Mouse (Mus musculus) cerebellum, adult 11-12 months (tissue): Measurements from ENCODE around the gene Kcnc4.

Experiments
- DNase-seq: peaks from one replicate; pipeline ENCODE4 v3.0.0; 2022

The Kcnc4 gene

GRCm38 (mm10) chr3:107459196-107459772 lies at the start of gene Kcnc4:
Gene Kcnc4 (minus strand): TSS chr3:107459552.
- peak; percentile 74 for DNase-seq

- peak; percentile 70 for DNase-seq
Observed at GRCm38 (mm10) chr3:107508696-107509095, 49.3 kb upstream of the Kcnc4 start.

- DNase-seq, result no peak
Observed at GRCm38 (mm10) chr3:107507966-107508365, 48.6 kb upstream of the Kcnc4 start.

DNA sequence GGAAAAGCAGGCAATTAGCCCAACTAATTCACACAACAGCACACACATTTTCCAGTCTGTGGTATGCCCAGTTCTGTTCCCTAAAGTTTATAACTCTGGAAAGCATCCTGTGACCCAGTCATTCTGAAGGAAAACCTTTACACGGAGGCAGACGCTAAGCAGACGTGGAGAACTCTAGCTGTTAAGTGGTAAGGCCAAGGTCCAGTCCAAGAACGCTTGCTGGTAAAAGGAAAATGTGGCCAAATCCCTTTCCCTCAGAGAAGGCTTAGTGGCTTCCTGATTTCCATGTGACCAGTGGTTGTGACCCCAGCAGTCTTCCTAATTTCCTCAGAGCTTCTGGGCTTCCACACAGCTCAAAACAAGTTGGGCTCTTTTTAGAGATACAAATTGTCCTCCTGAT lies 47.2 kb upstream of the Kcnc4 start:
- no peak for DNase-seq

DNA sequence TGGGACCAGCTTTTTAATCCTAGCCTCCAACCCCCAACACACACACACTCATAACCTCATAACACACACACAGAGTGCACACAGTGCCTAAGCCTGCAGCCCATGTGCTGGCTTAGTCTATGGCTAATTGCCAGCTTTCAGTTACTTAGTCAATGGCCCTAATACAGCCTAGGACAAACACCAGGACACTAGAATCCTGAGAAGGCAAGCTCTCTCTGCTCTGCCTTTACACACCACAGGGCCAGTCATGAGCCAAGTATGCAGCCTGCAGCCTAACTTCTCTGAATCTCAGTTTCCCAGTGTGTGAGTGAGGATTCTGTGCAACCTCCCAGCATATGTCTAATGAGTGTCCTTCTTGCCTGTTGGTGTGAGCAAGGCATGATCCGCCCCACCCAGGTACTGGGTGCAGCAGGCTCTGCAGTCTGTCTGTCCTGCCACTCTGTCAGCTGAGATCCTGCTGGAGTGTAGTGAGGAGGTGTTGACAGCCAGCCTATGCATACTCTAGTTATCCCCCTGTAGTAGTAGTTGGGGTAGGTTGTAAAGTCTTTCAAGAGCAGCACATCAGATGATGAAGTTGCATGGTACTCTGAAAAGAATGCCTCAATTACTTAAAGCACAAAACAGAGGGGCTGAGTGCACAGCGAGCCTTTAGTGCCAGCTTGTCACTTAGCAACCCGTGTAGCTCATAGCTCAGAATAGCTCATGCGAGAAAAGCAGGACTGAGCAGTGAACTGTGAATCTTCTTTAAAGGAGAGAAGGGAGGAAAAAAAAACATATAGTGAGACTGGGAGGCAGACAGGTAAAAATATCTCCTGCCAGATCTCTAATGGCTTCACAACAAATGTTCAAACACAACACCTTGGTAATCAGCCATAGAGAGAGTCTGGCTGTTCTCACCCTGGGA lies 46.4 kb upstream of the Kcnc4 start:
- no peak for DNase-seq

GRCm38 (mm10) chr3:107504542-107504941 lies 45.2 kb upstream of the Kcnc4 start:
- no peak for DNase-seq

DNA sequence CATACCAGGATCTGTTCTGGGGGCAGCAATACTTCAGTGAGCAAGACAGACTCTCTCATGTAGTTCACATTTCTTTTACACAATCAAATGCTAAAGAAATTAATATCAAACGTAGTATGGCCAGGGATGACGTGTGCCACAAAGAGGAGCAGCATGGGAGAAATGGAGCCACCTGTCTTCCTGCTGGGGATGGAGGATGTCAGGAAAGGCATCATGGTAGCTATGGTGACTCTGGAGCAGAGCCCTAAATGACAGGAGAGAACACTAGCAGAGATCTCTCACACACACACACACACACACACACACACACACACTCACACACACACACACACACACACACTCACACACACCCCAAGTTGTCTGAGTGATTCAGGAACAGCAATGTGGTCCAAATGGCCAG lies 44.4 kb upstream of the Kcnc4 start:
- DNase-seq, result no peak

- peak; percentile 92 for DNase-seq
Observed at GRCm38 (mm10) chr3:107501702-107502151, 42.4 kb upstream of the Kcnc4 start.

DNA sequence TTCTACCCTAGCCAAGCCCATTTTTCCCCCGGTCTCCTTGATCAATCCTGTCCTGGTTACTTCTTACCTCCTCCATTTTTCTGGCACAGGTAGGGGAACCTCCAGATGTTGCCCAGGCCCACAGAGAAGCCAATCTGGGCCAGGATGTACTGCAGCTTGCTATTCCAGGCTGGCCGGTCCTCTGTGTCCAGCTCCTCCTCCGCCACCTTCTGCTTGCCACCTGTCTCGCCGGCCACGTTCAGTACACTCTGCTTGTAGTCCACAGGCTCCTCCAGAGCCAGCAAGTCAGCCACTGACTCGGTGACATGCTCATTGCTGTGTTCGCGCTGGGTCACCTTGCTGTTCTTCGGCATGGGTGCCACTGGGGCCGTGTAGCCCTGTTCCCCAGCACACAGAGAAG lies 40.9 kb upstream of the Kcnc4 start:
- peak; percentile 92 for DNase-seq

DNA sequence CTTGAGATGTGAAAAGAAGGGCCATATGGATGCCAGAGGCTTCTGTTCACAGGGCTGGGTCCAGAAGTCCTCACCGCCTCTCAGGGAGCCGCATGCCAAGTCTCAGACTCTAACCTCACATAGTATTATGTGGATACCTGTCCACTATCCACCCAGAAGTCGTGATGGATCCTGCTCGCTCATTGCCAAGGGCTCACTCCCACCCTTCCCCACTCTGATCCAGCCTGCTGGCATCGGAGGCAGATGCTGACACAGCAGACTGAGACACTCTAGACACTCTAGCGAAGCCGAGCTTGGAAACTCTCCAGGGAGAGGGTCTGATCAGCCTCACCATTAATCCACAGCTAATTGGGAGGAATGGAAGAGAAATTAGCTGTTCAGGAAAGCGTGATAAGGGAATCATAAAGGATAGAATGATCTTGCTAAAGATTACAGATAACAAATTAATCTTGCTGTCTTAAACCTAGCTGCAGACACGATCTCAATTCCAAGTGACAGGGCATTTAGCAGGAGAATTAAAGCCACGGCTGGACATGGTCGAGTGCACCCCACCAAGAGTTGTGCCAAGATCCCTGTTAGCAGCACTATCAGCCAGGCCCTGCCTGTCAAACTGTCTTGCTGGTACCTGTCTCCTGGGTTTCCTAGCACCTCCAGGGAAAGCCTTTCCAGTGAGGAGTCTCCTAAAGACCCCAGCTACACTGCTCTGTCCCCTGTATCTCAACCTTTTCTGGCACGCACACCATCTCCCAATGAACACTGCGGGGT lies 36.9 kb upstream of the Kcnc4 start:
- DNase-seq, result peak; percentile 63

GRCm38 (mm10) chr3:107495524-107495923 lies 36.2 kb upstream of the Kcnc4 start:
- DNase-seq, result peak; percentile 61

DNA sequence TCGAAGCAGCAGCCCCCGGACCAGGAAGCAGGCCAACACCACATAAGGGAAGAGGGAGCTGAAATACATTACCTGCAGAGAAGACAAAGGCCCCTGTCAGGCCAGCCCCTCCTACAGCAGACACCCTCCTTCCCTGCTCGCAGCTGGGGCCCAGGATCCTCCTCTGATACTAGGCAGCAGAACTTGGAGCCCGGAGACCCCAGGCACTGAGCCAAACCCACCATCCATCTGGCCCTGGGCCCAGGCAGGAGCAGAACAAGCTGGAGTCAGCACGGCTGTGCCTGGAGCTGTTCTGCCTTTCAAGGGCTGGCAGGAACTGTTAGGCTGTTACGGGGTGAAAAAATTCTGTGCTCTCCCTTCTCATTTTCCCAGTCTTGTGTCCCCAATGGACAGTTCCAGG lies 32.1 kb upstream of the Kcnc4 start:
- DNase-seq, result peak; percentile 82

DNA sequence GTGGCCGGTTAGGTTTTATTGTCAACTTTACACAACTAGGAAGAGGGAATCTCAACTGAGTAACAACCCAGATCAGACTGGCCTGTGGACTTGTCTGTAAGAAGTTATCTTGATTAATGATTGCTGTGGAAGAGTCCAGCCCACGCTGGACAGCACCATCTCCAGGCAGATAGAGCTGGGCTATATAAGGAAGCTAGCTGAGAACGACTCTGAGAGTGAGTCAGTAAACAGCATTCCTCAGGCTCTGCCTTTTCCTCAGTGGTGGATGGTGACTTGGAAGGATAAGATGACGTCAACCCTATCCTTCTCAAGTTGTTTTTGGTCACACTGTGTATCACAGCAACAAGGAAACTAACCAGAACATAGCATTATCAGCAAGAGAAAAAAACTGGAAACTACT lies 29.3 kb upstream of the Kcnc4 start:
- DNase-seq, result no peak

DNA sequence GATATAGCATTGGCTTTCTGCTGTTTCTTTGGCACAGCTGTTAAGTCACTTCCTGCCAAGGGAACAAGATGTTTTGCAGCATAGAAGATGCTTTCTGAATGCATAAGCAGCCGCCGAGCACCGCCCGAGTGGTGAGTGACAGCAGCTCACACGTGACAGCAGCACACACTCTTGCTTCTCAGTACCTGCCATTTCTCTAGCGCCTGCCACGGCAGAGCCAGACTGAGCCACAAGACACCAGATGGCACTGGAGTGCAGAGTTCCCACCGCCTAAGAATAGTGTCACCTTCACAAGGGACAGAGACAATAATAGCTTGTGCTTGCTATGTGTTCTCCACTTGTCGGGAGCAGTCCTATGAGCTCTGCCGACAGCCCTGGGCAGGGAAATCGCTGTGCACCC lies 23.9 kb upstream of the Kcnc4 start:
- peak; percentile 89 for DNase-seq

- no peak for DNase-seq
Observed at GRCm38 (mm10) chr3:107480660-107481059, 21.3 kb upstream of the Kcnc4 start.

DNA sequence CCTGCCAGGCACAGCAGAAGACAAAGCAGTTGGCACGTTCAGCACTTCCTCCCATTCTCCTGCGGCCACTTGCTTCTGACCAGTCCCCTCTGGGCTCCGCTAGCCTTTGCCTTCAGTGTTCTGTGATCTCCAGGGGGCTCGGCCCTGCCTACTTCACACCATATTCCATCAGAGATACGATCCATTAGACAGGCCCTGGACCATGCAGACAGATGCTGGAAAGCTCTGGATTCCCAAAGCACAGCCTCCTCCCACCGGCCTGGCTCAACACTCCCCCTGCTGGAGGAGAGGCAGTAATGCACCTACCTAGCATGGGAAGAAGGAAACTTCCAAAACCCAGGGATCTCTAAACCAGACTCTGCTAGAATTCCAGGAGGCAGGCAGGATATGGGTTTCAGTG lies 12.8 kb upstream of the Kcnc4 start:
- peak; percentile 49 for DNase-seq

DNA sequence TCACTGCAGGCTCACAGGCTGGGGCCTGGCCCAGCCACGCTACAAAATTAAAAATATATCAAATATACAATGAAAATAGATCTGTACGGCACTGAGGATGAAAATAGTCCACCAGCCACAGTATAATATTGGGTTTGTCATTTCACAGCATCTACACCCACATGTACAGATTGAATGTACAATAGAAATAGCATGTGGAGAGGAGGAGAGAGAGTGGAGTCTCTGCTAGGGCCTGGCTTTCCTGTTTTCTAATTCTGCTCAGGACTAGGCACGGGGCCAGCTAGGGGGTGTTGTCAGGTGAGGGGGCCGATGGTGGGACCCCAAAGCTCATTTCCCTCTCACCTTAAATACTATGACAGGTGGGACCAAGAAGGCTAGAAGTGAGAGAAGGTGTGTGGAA lies 9.7 kb upstream of the Kcnc4 start:
- no peak for DNase-seq

DNA sequence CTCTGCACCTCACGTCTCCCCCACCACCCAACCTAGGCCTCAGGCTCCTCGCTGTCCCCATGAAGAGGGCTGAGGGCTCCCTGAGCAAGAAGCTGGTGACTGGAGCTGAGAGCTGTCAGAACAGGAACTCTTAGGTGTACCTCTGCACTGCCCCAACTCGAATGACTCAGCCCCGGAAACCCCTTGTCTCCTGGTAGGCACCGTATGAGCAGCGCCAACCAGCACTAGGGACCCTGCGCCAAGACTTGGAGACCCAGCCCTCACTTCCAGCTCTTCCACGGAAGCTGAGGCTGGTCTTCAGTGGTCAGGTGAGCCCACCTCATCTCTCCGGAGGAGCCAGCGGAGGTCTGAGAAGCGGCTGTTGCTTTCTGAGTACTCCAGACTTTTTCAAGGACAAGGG lies 8.8 kb upstream of the Kcnc4 start:
- DNase-seq, result no peak

- peak; percentile 63 for DNase-seq
Observed at GRCm38 (mm10) chr3:107466577-107466976, 7.2 kb upstream of the Kcnc4 start.

DNA sequence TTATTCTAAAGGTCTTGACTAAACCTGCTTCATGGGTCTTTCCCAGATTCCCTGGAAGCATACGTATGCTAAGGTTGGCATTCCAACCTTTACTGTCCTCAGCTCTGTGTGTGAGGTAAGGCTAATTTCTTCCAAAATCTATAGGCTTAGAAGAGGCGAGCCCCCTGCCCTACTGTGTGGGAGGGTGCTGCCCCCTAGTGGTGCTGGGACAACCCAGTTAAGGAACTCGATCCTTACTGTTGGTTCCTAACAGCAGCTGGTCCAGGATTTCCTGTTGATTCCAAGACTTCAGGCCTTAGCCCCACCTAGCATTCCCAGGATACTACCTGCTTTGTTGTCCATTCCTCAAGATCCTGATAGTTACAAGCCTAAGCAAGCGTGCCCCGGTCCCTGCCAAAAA lies 2.8 kb upstream of the Kcnc4 start:
- DNase-seq, result peak; percentile 76

- DNase-seq, result peak; percentile 73
Observed at GRCm38 (mm10) chr3:107459773-107460431, 550 bp upstream of the Kcnc4 start.

DNA sequence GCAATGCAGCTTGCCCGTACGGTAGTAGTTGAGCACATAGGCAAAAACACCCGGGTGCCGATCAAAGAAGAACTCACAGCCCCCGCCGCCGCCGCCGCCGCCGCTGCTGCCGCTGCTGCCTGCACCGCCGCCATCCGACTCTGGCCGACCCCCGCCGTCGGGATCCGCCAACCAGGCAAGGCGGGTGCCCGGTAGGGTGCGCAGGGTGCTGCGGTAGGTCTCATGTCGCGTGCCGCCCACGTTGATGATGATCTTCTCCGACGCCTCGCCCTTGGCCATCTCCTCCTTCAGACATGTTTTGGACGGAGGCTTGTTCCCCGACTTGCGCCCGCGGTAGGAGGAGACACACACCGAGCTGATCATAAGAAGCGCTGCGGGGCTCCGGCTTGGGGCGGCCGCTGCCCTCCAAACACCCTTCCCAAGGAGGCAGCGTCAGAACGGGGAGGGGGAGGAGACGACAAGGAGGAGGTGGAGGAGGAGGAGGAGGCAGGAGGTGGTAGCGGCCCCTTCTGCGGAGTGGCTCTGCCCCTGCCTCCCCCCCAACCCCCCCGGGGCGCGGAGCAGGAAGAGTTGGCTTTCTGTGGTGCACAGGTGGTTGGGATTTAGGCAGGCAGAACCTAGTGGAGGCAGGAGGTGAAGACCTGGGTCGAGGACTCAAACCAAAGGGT lies 690 bp downstream of the Kcnc4 start:
- DNase-seq, result no peak

DNA sequence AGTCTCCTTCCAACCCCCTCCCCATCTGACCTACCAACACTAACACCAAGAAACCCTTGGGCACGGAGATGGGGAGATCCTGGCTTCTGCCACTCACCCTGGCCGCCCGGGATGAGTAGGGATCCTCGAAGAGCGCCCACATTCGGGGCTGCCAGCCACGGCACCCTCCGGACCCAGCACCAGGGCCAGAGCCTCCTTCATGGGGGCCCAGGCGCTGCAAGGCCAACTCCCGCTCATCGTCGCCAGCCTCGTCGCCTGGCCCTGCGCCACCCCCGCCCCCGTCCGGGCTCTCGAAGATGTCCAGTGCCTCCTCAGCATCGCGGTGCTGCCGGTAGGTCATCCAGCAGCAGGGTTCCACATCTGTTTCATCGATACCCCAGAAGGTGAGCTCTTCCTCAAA lies 1.2 kb downstream of the Kcnc4 start:
- peak; percentile 56 for DNase-seq
